Mouse (Mus musculus): Measurements from ENCODE around the gene Dnajb14. TPM values are rescaled to one million over a fixed set of nuclear protein-coding genes. Genes with fewer than 3 reads are reported as not detected.
"Not testable (repeated sequence)": the region's sequence is repeated elsewhere in the genome, so short reads cannot be mapped to it uniquely, and the experiment has no call there.

Dnajb14 gene
- total and polyA plus RNA-seq, 2 experiments from 2014 or later = 14.9 to 19.2 TPM

GRCm38 (mm10) chr3:137959456-137959855 lies 92.0 kb downstream of the Dnajb14 start:
- H3K9me3 ChIP-seq (ENCODE audit: low read length) = no peaks in the 10 kb centered on the region
- no peak for DNase-seq
- 69% methylated on average over 4 of the region's 4 CpGs for WGBS
- H3K4me3 ChIP-seq (ENCODE audit: low read depth, low read length) = no peak overlapping the region
- H3K27ac ChIP-seq (ENCODE audit: low read depth, low read length) = no peak overlapping the region
- no peak overlapping the region for H3K4me2 ChIP-seq (ENCODE audit: low read depth)
- no peaks in the 10 kb centered on the region for H3K27me3 ChIP-seq (ENCODE audit: insufficient read depth, low read length)
- no peak for TF ChIP-seq CTCF (IDR thresholded peaks at IDR 0.05; ENCODE audit: low read depth)
- ATAC-seq = no peak
- no peaks in the 10 kb centered on the region for H3K36me3 ChIP-seq (ENCODE audit: insufficient read depth)
- H3K9ac ChIP-seq = no peak overlapping the region
- no peaks in the 10 kb centered on the region for H3K4me1 ChIP-seq (ENCODE audit: insufficient read depth)

DNA sequence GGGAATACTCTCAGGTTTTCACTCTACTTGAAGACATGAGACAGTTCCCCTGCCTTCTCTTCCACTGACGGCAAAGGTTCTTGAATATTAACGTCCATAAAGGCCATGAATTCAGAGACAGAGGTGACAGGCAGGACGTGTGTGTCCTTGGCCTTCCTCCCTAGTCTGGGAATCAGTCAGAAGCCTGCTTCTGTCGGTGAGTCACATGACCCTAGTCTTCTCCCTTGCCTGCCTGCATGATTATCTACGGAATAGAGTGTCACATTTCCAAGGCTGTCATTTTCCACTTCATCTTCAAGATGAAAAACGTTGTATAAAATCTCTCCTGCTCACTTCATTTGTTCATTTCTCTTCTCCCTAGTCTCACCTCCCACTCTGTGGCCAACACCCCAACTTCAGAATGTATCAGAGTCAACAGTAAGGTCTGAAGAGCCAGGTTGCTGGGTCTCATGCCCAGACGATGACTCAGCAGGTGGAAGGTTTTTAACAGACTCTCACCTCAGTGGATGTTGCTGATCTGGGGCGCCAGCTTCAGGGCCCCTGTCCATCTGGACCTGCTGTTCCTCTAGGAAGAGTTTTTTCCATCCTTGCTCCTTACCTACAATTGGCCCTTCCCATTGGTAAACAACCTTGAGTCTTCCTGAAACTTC lies 94.4 kb downstream of the Dnajb14 start:
- 66% methylated on average over 8 of the region's 8 CpGs for WGBS
- peak; percentile 45; the same call in 1 of the 2 replicates for ATAC-seq
- Histone ChIP-seq H3K27ac (ENCODE audit: low read depth, low read length) (no peak overlapping the region), H3K9ac (no peak overlapping the region), H3K36me3 (ENCODE audit: insufficient read depth) (no peaks in the 10 kb centered on the region), H3K4me1 (ENCODE audit: insufficient read depth) (no peaks in the 10 kb centered on the region), H3K9me3 (ENCODE audit: low read length) (no peaks in the 10 kb centered on the region), H3K4me3 (ENCODE audit: low read depth, low read length) (no peak overlapping the region), H3K4me2 (ENCODE audit: low read depth) (no peak overlapping the region), H3K27me3 (ENCODE audit: insufficient read depth, low read length) (no peaks in the 10 kb centered on the region)
- no peak for DNase-seq
- no peak for TF ChIP-seq CTCF (IDR thresholded peaks at IDR 0.05; ENCODE audit: low read depth)

DNA sequence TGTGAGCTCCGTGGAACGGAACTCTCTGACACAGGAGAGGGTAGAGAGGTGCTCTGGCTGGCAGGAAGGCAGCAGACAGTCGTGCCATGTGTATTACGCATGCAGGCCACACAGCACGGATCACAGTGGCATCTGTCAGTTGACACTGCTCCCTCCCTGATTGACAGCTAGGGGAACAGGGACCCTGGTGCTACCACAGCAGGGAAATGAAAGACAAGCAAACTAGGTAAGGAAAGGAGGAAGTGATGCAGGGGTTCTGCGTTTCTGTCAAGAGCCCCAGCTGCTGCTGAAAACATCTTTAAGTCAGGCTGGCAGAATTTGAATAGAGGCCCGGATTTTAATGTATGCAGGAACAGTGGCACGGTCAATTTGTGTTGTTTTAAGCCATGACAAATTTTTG lies 96.0 kb downstream of the Dnajb14 start:
- DNase-seq (no peak), ATAC-seq (no peak)
- WGBS = 62% methylated on average over 8 of the region's 8 CpGs
- Histone ChIP-seq H3K36me3 (ENCODE audit: insufficient read depth) (no peaks in the 10 kb centered on the region), H3K4me2 (ENCODE audit: low read depth) (no peak overlapping the region), H3K27me3 (ENCODE audit: insufficient read depth, low read length) (no peaks in the 10 kb centered on the region), H3K9ac (no peak overlapping the region), H3K9me3 (ENCODE audit: low read length) (no peaks in the 10 kb centered on the region), H3K27ac (ENCODE audit: low read depth, low read length) (no peak overlapping the region), H3K4me3 (ENCODE audit: low read depth, low read length) (no peak overlapping the region), H3K4me1 (ENCODE audit: insufficient read depth) (no peaks in the 10 kb centered on the region)
- TF ChIP-seq CTCF (IDR thresholded peaks at IDR 0.05; ENCODE audit: low read depth) = no peak

- ATAC-seq = peak; percentile 52
- H3K9me3 ChIP-seq (ENCODE audit: low read length); H3K4me3 ChIP-seq (ENCODE audit: low read depth, low read length); H3K4me2 ChIP-seq (ENCODE audit: low read depth); H3K9ac ChIP-seq; H3K36me3 ChIP-seq (ENCODE audit: insufficient read depth); H3K27me3 ChIP-seq (ENCODE audit: insufficient read depth, low read length); H3K4me1 ChIP-seq (ENCODE audit: insufficient read depth); H3K27ac ChIP-seq (ENCODE audit: low read depth, low read length); DNase-seq: not testable (repeated sequence)
- WGBS = 30% methylated on average over 1 of the region's 1 CpGs
Measured at GRCm38 (mm10) chr3:137964014-137964413, 96.5 kb downstream of the Dnajb14 start.

Other genes with a start within 250 kb of the Dnajb14 start
- 1.8 and 4.6 TPM in 2 replicates for gene Ddit4l, start 246.1 kb upstream of the Dnajb14 start, total RNA-seq (2014; rRNA removed)
- 5.5 and 5.6 TPM in 2 replicates for gene Ddit4l, start 246.1 kb upstream of the Dnajb14 start, polyA plus RNA-seq (2015; fragmentation: Nextera tagmentation; extraction: Ambion mirVana)
- 0.19 TPM in 1 of 2 replicates, not detected in the other for gene Gm21962, start 196.2 kb upstream of the Dnajb14 start, total RNA-seq (2014; rRNA removed)
- gene Gm21962, start 196.2 kb upstream of the Dnajb14 start, polyA plus RNA-seq (2015; fragmentation: Nextera tagmentation; extraction: Ambion mirVana) = not detected in 2 replicates
- gene H2afz, start 3.2 kb upstream of the Dnajb14 start, total RNA-seq (2014; rRNA removed) = 485 and 592 TPM in 2 replicates
- 728 and 896 TPM in 2 replicates for gene H2afz, start 3.2 kb upstream of the Dnajb14 start, polyA plus RNA-seq (2015; fragmentation: Nextera tagmentation; extraction: Ambion mirVana)
- gene Lamtor3, start 50.8 kb downstream of the Dnajb14 start, total RNA-seq (2014; rRNA removed) = 105 and 116 TPM in 2 replicates
- 112 and 123 TPM in 2 replicates for gene Lamtor3, start 50.8 kb downstream of the Dnajb14 start, polyA plus RNA-seq (2015; fragmentation: Nextera tagmentation; extraction: Ambion mirVana)
- 4.3 and 4.9 TPM in 2 replicates for gene Dapp1, start 113.9 kb downstream of the Dnajb14 start, total RNA-seq (2014; rRNA removed)
- 2.8 and 3.3 TPM in 2 replicates for gene Dapp1, start 113.9 kb downstream of the Dnajb14 start, polyA plus RNA-seq (2015; fragmentation: Nextera tagmentation; extraction: Ambion mirVana)
- 0.19 and 0.77 TPM in 2 replicates for gene 1110002E22Rik, start 197.4 kb downstream of the Dnajb14 start, total RNA-seq (2014; rRNA removed)
- gene 1110002E22Rik, start 197.4 kb downstream of the Dnajb14 start, polyA plus RNA-seq (2015; fragmentation: Nextera tagmentation; extraction: Ambion mirVana) = 0.05 and 0.07 TPM in 2 replicates
- gene Gm5105, start 199.7 kb downstream of the Dnajb14 start, total RNA-seq (2014; rRNA removed) = 0.15 and 0.38 TPM in 2 replicates
- 0.15 TPM in 2 replicates for gene Gm5105, start 199.7 kb downstream of the Dnajb14 start, polyA plus RNA-seq (2015; fragmentation: Nextera tagmentation; extraction: Ambion mirVana)